Mouse (Mus musculus): ENCODE data around the gene Gm17949. TPM values are rescaled to one million over a fixed set of nuclear protein-coding genes. Genes with fewer than 3 reads are reported as not detected.

Gm17949 gene
- polyA plus RNA-seq, 1 experiment, result 0.08 TPM

GRCm38 (mm10) chr17:57056246-57056645, 45.0 kb downstream of the Gm17949 start:
- H3K36me3 ChIP-seq (ENCODE audit: control insufficient read depth, insufficient read depth, low read length), result 0 out of 2 replicates have a peak, but pooled peaks cover 11% of the 10 kb centered on the region
- 97% methylated on average over 3 of the region's 3 CpGs for WGBS
- no peak for TF ChIP-seq CTCF (IDR thresholded peaks at IDR 0.05; ENCODE audit: borderline replicate concordance, control insufficient read depth, extremely low read depth, insufficient read depth, low read length, poor library complexity)
- no peak for TF ChIP-seq POLR2A (IDR thresholded peaks at IDR 0.05; ENCODE audit: control insufficient read depth, extremely low read depth, insufficient read depth, low read length, poor library complexity)

GRCm38 (mm10) chr17:57058891-57059485, 47.7 kb downstream of the Gm17949 start, which contains the start of gene Crb3:
TSS of gene Crb3 (plus strand) at chr17:57059105.
- peak; percentile 23 for DNase-seq
- no peak for TF ChIP-seq POLR2A (IDR thresholded peaks at IDR 0.05; ENCODE audit: control insufficient read depth, extremely low read depth, insufficient read depth, low read length, poor library complexity)
- Histone ChIP-seq H3K4me3 (ENCODE audit: control insufficient read depth, insufficient read depth, low read length) (peak within 1 kb of the TSS; percentile 89), H3K27ac (ENCODE audit: control insufficient read depth, insufficient read depth, low read length) (no peak within 1 kb of the TSS), H3K27me3 (ENCODE audit: control insufficient read depth, insufficient read depth, low read length) (peaks cover 3% of the 10 kb centered on the region; the same call in 1 of the 2 replicates), H3K36me3 (ENCODE audit: control insufficient read depth, insufficient read depth, low read length) (0 out of 2 replicates have a peak, but pooled peaks cover 5% of the 10 kb centered on the region), H3K4me1 (replicated peaks; ENCODE audit: control insufficient read depth, insufficient read depth, low read length) (peaks cover 26% of the 10 kb centered on the region)
- 13% methylated on average over 21 of the region's 22 CpGs for WGBS

More at GRCm38 (mm10) chr17:57056246-57056645, 45.0 kb downstream of the Gm17949 start:
- Histone ChIP-seq H3K27me3 (ENCODE audit: control insufficient read depth, insufficient read depth, low read length) (no peaks in the 10 kb centered on the region), H3K4me3 (ENCODE audit: control insufficient read depth, insufficient read depth, low read length) (no peak overlapping the region), H3K4me1 (replicated peaks; ENCODE audit: control insufficient read depth, insufficient read depth, low read length) (peaks cover 13% of the 10 kb centered on the region), H3K27ac (ENCODE audit: control insufficient read depth, insufficient read depth, low read length) (no peak overlapping the region)
- DNase-seq, result no peak

- no peak for TF ChIP-seq POLR2A (IDR thresholded peaks at IDR 0.05; ENCODE audit: control insufficient read depth, extremely low read depth, insufficient read depth, low read length, poor library complexity)
- TF ChIP-seq CTCF (IDR thresholded peaks at IDR 0.05; ENCODE audit: borderline replicate concordance, control insufficient read depth, extremely low read depth, insufficient read depth, low read length, poor library complexity), result no peak
- under 1% methylated on average over 45 of the region's 45 CpGs for WGBS
- 0 out of 2 replicates have a peak, but pooled peaks cover under 1% of the 10 kb centered on the region for H3K36me3 ChIP-seq (ENCODE audit: control insufficient read depth, insufficient read depth, low read length)
- H3K4me3 ChIP-seq (ENCODE audit: control insufficient read depth, insufficient read depth, low read length), result peak within 1 kb of the TSS; percentile 89
- peak; percentile 77 for DNase-seq
- peak within 1 kb of the TSS; percentile 52 for H3K27ac ChIP-seq (ENCODE audit: control insufficient read depth, insufficient read depth, low read length)
- peaks cover 3% of the 10 kb centered on the region; the same call in 1 of the 2 replicates for H3K27me3 ChIP-seq (ENCODE audit: control insufficient read depth, insufficient read depth, low read length)
- peaks cover 26% of the 10 kb centered on the region for H3K4me1 ChIP-seq (replicated peaks; ENCODE audit: control insufficient read depth, insufficient read depth, low read length)
Measured at GRCm38 (mm10) chr17:57059486-57059977, 48.3 kb downstream of the Gm17949 start, which contains the start of gene Slc25a23. TSS of gene Slc25a23 (minus strand) at chr17:57059863.

- peak overlapping the region; percentile 53 for H3K4me3 ChIP-seq (ENCODE audit: control insufficient read depth, insufficient read depth, low read length)
- peak; percentile 97 for DNase-seq
- TF ChIP-seq POLR2A (IDR thresholded peaks at IDR 0.05; ENCODE audit: control insufficient read depth, extremely low read depth, insufficient read depth, low read length, poor library complexity), result peak; percentile 50; the same call in 1 of the 2 replicates
- TF ChIP-seq CTCF (IDR thresholded peaks at IDR 0.05; ENCODE audit: borderline replicate concordance, control insufficient read depth, extremely low read depth, insufficient read depth, low read length, poor library complexity), result peak; percentile 83; the same call in 1 of the 2 replicates
- H3K36me3 ChIP-seq (ENCODE audit: control insufficient read depth, insufficient read depth, low read length), result no peaks in the 10 kb centered on the region
- H3K4me1 ChIP-seq (replicated peaks; ENCODE audit: control insufficient read depth, insufficient read depth, low read length), result peaks cover 26% of the 10 kb centered on the region
- peaks cover 3% of the 10 kb centered on the region; the same call in 1 of the 2 replicates for H3K27me3 ChIP-seq (ENCODE audit: control insufficient read depth, insufficient read depth, low read length)
- H3K27ac ChIP-seq (ENCODE audit: control insufficient read depth, insufficient read depth, low read length), result peak overlapping the region; percentile 52
- under 1% methylated on average over 44 of the region's 44 CpGs for WGBS
Measured at GRCm38 (mm10) chr17:57060231-57060801, 49.0 kb downstream of the Gm17949 start.

GRCm38 (mm10) chr17:57061069-57061468, 49.8 kb downstream of the Gm17949 start:
- WGBS, result 31% methylated on average over 10 of the region's 10 CpGs
- peak; percentile 22 for DNase-seq
- Histone ChIP-seq H3K4me1 (replicated peaks; ENCODE audit: control insufficient read depth, insufficient read depth, low read length) (peaks cover 26% of the 10 kb centered on the region), H3K4me3 (ENCODE audit: control insufficient read depth, insufficient read depth, low read length) (no peak overlapping the region), H3K27me3 (ENCODE audit: control insufficient read depth, insufficient read depth, low read length) (peaks cover 3% of the 10 kb centered on the region; the same call in 1 of the 2 replicates), H3K27ac (ENCODE audit: control insufficient read depth, insufficient read depth, low read length) (no peak overlapping the region), H3K36me3 (ENCODE audit: control insufficient read depth, insufficient read depth, low read length) (no peaks in the 10 kb centered on the region)
- TF ChIP-seq POLR2A (IDR thresholded peaks at IDR 0.05; ENCODE audit: control insufficient read depth, extremely low read depth, insufficient read depth, low read length, poor library complexity) (no peak), CTCF (IDR thresholded peaks at IDR 0.05; ENCODE audit: borderline replicate concordance, control insufficient read depth, extremely low read depth, insufficient read depth, low read length, poor library complexity) (no peak)

- DNase-seq, result peak; percentile 49
- Histone ChIP-seq H3K4me3 (ENCODE audit: control insufficient read depth, insufficient read depth, low read length) (peak overlapping the region; percentile 11), H3K27me3 (ENCODE audit: control insufficient read depth, insufficient read depth, low read length) (peaks cover 3% of the 10 kb centered on the region; the same call in 1 of the 2 replicates), H3K36me3 (ENCODE audit: control insufficient read depth, insufficient read depth, low read length) (no peaks in the 10 kb centered on the region; the same call in 1 of the 2 replicates), H3K4me1 (replicated peaks; ENCODE audit: control insufficient read depth, insufficient read depth, low read length) (peaks cover 26% of the 10 kb centered on the region), H3K27ac (ENCODE audit: control insufficient read depth, insufficient read depth, low read length) (no peak overlapping the region)
- no peak for TF ChIP-seq POLR2A (IDR thresholded peaks at IDR 0.05; ENCODE audit: control insufficient read depth, extremely low read depth, insufficient read depth, low read length, poor library complexity)
- no peak for TF ChIP-seq CTCF (IDR thresholded peaks at IDR 0.05; ENCODE audit: borderline replicate concordance, control insufficient read depth, extremely low read depth, insufficient read depth, low read length, poor library complexity)
- WGBS, result 2% methylated on average over 39 of the region's 39 CpGs
Measured at GRCm38 (mm10) chr17:57062011-57062521, 50.8 kb downstream of the Gm17949 start.
